Mouse (Mus musculus) layer of hippocampus, adult 18-20 months (tissue): Measurements from ENCODE around the gene Gm8677. TPM values are rescaled to one million over a fixed set of nuclear protein-coding genes. Genes with fewer than 3 reads are reported as not detected.
"Not testable (repeated sequence)": the region's sequence is repeated elsewhere in the genome, so short reads cannot be mapped to it uniquely, and the experiment has no call there.

Source experiments
- DNase-seq, 2 experiments: peaks; one replicate each; pipeline ENCODE4 v3.0.0; 2022; ENCODE audit warnings: low spot score in 2 of 2
- long read RNA-seq: library from polyadenylated mRNA; stranded (forward); transcript quantifications from one replicate; pipeline ENCODE4 v2.0.0, GENCODE M21; 2021
- total RNA-seq, 2 experiments: library from RNA; stranded (reverse); gene quantifications; 2 replicates each; pipeline ENCODE4 v1.2.3; 2021

The Gm8677 gene
- total RNA-seq: not detected
- long read RNA-seq: 0 reads

- DNase-seq: not testable (repeated sequence)
Measured at GRCm38 (mm10) chr7:22534787-22535186, at the start of gene Gm8677. Gene Gm8677 (minus strand): TSS chr7:22534887.

GRCm38 (mm10) chr7:22565243-22565642 is 30.6 kb upstream of the Gm8677 start, which contains the start of gene Gm4201:
Gene Gm4201 (minus strand): TSS chr7:22565343.
- not testable (repeated sequence) for DNase-seq

GRCm38 (mm10) chr7:22522667-22523066 is 12.0 kb downstream of the Gm8677 start, which contains the start of gene Vmn1r152:
Gene Vmn1r152 (plus strand): TSS chr7:22522967.
- not testable (repeated sequence) for DNase-seq

GRCm38 (mm10) chr7:22499578-22499977 is 35.1 kb downstream of the Gm8677 start, which contains the start of gene Vmn1r151:
Gene Vmn1r151 (minus strand): TSS chr7:22499678.
- not testable (repeated sequence) for DNase-seq

Other genes starting within 250 kb of the Gm8677 start
- not detected for gene Gm4187, start 205.2 kb downstream of the Gm8677 start, total RNA-seq
- not detected for gene Gm8660, start 163.8 kb downstream of the Gm8677 start, total RNA-seq
- gene Vmn1r148, start 121.3 kb downstream of the Gm8677 start, total RNA-seq: not detected
- not detected for gene Vmn1r149, start 96.7 kb downstream of the Gm8677 start, total RNA-seq
- not detected for gene Gm10665, start 70.8 kb downstream of the Gm8677 start, total RNA-seq
- gene Vmn1r151, start 35.2 kb downstream of the Gm8677 start, total RNA-seq: not detected
- not detected for gene Vmn1r152, start 11.9 kb downstream of the Gm8677 start, total RNA-seq
- gene Gm4201, start 30.5 kb upstream of the Gm8677 start, total RNA-seq: not detected
- gene Gm4565, start 53.2 kb upstream of the Gm8677 start, total RNA-seq: not detected
- not detected for gene Vmn1r155, start 123.1 kb upstream of the Gm8677 start, total RNA-seq
- not detected for gene Gm8693, start 157.4 kb upstream of the Gm8677 start, total RNA-seq
- not detected for gene Gm4567, start 184.8 kb upstream of the Gm8677 start, total RNA-seq
- not detected for gene Vmn1r157, start 226.8 kb upstream of the Gm8677 start, total RNA-seq